Mouse (Mus musculus): Measurements from ENCODE around the gene Rwdd2b. TPM values are rescaled to one million over a fixed set of nuclear protein-coding genes. Genes with fewer than 3 reads are reported as not detected.

Rwdd2b gene
- polyA plus RNA-seq, 1 experiment, result 3.2 TPM

DNA sequence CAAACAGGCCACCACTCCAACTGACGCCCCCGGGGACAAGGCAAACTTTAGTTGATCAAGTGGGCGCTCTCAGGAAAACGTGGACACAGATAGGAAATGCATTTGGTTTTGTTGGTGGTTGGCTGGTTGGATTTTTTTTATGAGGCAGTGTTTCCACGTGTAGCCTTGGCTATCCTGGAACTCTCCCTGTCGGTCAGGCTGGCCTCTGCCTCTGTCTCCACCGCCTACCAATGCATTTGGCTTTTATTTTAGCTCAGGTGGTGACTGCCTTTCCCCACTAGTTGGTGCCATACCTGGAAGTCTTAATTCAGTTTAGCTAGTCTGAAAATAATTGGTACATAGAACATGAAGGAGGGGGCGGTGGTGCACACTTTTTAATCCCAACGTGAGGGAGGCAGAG, 716 bp upstream of the Rwdd2b start:
- H3K27me3 ChIP-seq (ENCODE audit: control insufficient read depth, insufficient read depth, low read length), result no peaks in the 10 kb centered on the region
- no peak overlapping the region for H3K27ac ChIP-seq (ENCODE audit: control insufficient read depth, insufficient read depth, low read depth, low read length)
- no peak for TF ChIP-seq POLR2A (IDR thresholded peaks at IDR 0.05; ENCODE audit: control insufficient read depth, low read depth, low read length)
- no peak for TF ChIP-seq CTCF (IDR thresholded peaks at IDR 0.05; ENCODE audit: control insufficient read depth, insufficient read depth, insufficient replicate concordance, low read depth, low read length)
- H3K36me3 ChIP-seq (ENCODE audit: control insufficient read depth, insufficient read depth, low read length), result no peaks in the 10 kb centered on the region
- peaks cover 11% of the 10 kb centered on the region for H3K4me1 ChIP-seq (ENCODE audit: control insufficient read depth, insufficient read depth, low read length)
- H3K4me3 ChIP-seq (ENCODE audit: control insufficient read depth, low read depth, low read length), result peak overlapping the region; percentile 100

GRCm38 (mm10) chr16:87438697-87439096, 1.7 kb downstream of the Rwdd2b start:
- no peaks in the 10 kb centered on the region for H3K27me3 ChIP-seq (ENCODE audit: control insufficient read depth, insufficient read depth, low read length)
- peaks cover 13% of the 10 kb centered on the region for H3K4me1 ChIP-seq (ENCODE audit: control insufficient read depth, insufficient read depth, low read length)
- no peak overlapping the region for H3K27ac ChIP-seq (ENCODE audit: control insufficient read depth, insufficient read depth, low read depth, low read length)
- no peak overlapping the region for H3K4me3 ChIP-seq (ENCODE audit: control insufficient read depth, low read depth, low read length)
- no peak for TF ChIP-seq CTCF (IDR thresholded peaks at IDR 0.05; ENCODE audit: control insufficient read depth, insufficient read depth, insufficient replicate concordance, low read depth, low read length)
- TF ChIP-seq POLR2A (IDR thresholded peaks at IDR 0.05; ENCODE audit: control insufficient read depth, low read depth, low read length), result no peak
- H3K36me3 ChIP-seq (ENCODE audit: control insufficient read depth, insufficient read depth, low read length), result no peaks in the 10 kb centered on the region

DNA sequence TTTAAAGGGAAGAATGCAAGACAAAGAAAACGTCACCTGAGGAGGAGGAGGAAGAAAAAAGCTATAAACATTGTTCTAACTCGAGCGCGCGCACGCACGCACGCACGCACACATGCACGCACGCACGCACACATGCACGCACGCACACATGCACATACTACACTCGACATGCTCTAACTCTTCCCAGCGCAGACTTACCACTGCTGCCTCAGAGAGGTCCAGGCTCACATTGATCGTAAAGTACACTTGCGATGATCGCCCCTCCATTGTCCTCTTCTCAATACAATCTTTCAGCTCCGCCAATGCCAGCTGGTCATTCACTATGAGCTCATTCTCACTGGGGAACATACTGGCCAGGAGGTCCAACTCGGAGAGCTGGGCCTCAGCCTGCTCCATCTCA, 3.3 kb downstream of the Rwdd2b start:
- TF ChIP-seq POLR2A (IDR thresholded peaks at IDR 0.05; ENCODE audit: control insufficient read depth, low read depth, low read length) (no peak), CTCF (IDR thresholded peaks at IDR 0.05; ENCODE audit: control insufficient read depth, insufficient read depth, insufficient replicate concordance, low read depth, low read length) (no peak)
- peak overlapping the region; percentile 7; the same call in 1 of the 2 replicates for H3K4me3 ChIP-seq (ENCODE audit: control insufficient read depth, low read depth, low read length)

DNA sequence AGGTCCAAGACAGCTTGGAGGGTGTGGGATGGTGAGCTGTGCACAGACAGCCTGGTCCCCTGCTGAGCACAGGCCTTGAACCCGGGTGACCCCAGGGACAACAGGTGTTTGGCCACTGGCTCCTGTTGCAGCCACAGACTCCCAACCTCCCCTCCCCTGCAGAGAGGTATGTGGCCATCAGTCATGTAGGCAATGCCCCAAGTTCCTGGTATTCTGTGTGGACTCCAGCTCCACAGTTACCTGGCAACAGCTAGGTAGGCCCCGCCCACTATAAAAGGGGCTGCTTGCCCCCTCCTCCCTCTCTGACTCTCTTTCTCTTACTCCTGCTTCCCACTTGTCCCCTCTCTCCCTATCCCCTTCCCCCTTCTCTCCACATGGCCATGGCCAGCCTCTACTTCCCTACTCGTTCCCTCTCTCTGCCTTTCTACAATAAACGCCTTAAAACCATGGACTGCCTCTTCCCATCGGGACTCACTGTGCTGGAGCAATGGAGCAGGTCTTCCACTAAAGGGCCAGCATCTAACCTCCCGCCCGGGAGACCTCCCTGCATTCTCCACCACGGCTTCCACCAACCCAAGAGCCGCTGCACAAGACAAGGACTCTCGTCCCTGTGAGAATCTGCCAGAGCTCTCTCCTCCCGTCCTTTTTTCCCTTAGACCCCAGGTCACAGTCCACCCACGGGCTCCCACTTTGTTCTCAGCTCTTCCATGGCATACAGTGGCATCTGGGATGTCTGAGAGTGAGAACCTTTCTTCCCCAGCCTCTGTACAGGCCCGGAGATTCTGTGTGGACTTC, 4.8 kb downstream of the Rwdd2b start:
- TF ChIP-seq POLR2A (IDR thresholded peaks at IDR 0.05; ENCODE audit: control insufficient read depth, low read depth, low read length) (0 out of 2 replicates have a peak, but pooled peaks have one; percentile 11), CTCF (IDR thresholded peaks at IDR 0.05; ENCODE audit: control insufficient read depth, insufficient read depth, insufficient replicate concordance, low read depth, low read length) (no peak)
- H3K4me3 ChIP-seq (ENCODE audit: control insufficient read depth, low read depth, low read length), result peak overlapping the region; percentile 56
- no peaks in the 10 kb centered on the region for H3K27me3 ChIP-seq (ENCODE audit: control insufficient read depth, insufficient read depth, low read length)
- H3K36me3 ChIP-seq (ENCODE audit: control insufficient read depth, insufficient read depth, low read length), result no peaks in the 10 kb centered on the region
- H3K4me1 ChIP-seq (ENCODE audit: control insufficient read depth, insufficient read depth, low read length), result peaks cover 7% of the 10 kb centered on the region
- no peak overlapping the region for H3K27ac ChIP-seq (ENCODE audit: control insufficient read depth, insufficient read depth, low read depth, low read length)

More for the DNA sequence above, 3.3 kb downstream of the Rwdd2b start:
- H3K36me3 ChIP-seq (ENCODE audit: control insufficient read depth, insufficient read depth, low read length), result no peaks in the 10 kb centered on the region
- peaks cover 13% of the 10 kb centered on the region for H3K4me1 ChIP-seq (ENCODE audit: control insufficient read depth, insufficient read depth, low read length)
- H3K27ac ChIP-seq (ENCODE audit: control insufficient read depth, insufficient read depth, low read depth, low read length), result no peak overlapping the region
- H3K27me3 ChIP-seq (ENCODE audit: control insufficient read depth, insufficient read depth, low read length), result no peaks in the 10 kb centered on the region

DNA sequence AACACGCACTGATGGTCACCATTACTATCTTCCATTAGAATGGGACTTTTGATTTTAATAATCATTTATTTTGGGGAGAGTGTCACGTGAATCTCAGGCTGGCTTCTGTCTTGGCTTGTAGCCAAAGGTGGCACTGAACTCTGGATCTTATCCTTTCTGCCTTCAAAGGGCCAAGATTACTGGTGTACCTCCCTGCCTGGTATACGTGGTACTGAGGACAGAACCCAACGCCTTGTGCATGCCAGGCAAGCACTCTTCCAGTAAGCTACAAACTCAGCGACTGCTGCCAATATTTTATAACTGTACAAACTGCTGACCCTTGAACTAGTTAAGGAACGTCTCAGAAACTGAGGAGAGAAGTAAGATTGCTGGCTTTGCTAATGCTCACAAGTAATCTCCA, 5.4 kb downstream of the Rwdd2b start:
- H3K27ac ChIP-seq (ENCODE audit: control insufficient read depth, insufficient read depth, low read depth, low read length), result no peak overlapping the region
- peaks cover 5% of the 10 kb centered on the region for H3K4me1 ChIP-seq (ENCODE audit: control insufficient read depth, insufficient read depth, low read length)
- TF ChIP-seq CTCF (IDR thresholded peaks at IDR 0.05; ENCODE audit: control insufficient read depth, insufficient read depth, insufficient replicate concordance, low read depth, low read length), result no peak
- no peak for TF ChIP-seq POLR2A (IDR thresholded peaks at IDR 0.05; ENCODE audit: control insufficient read depth, low read depth, low read length)
- no peak overlapping the region for H3K4me3 ChIP-seq (ENCODE audit: control insufficient read depth, low read depth, low read length)
- H3K27me3 ChIP-seq (ENCODE audit: control insufficient read depth, insufficient read depth, low read length), result no peaks in the 10 kb centered on the region
- no peaks in the 10 kb centered on the region for H3K36me3 ChIP-seq (ENCODE audit: control insufficient read depth, insufficient read depth, low read length)

DNA sequence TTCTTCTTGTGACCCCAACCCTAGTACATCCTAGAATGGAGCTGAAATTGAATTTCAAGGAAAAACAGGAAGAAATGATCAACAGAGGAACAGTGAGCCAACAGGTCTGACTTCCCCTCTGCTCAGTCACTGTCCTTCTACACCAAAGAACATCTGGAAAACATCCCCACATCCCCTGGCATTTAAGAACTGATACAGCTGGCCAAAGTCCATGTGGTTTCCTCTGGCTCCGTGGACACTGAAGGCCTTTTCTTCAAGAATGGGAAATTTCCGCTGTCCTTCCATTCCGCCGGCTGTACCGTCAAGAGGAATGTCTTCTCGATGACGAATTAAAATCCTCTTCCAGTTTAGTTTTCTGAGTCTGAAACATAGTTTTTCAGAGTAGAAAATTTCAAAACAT, 6.1 kb downstream of the Rwdd2b start:
- TF ChIP-seq CTCF (IDR thresholded peaks at IDR 0.05; ENCODE audit: control insufficient read depth, insufficient read depth, insufficient replicate concordance, low read depth, low read length) (no peak), POLR2A (IDR thresholded peaks at IDR 0.05; ENCODE audit: control insufficient read depth, low read depth, low read length) (no peak)
- Histone ChIP-seq H3K27ac (ENCODE audit: control insufficient read depth, insufficient read depth, low read depth, low read length) (no peak overlapping the region), H3K27me3 (ENCODE audit: control insufficient read depth, insufficient read depth, low read length) (no peaks in the 10 kb centered on the region), H3K36me3 (ENCODE audit: control insufficient read depth, insufficient read depth, low read length) (no peaks in the 10 kb centered on the region), H3K4me3 (ENCODE audit: control insufficient read depth, low read depth, low read length) (no peak overlapping the region), H3K4me1 (ENCODE audit: control insufficient read depth, insufficient read depth, low read length) (peaks cover 5% of the 10 kb centered on the region)

DNA sequence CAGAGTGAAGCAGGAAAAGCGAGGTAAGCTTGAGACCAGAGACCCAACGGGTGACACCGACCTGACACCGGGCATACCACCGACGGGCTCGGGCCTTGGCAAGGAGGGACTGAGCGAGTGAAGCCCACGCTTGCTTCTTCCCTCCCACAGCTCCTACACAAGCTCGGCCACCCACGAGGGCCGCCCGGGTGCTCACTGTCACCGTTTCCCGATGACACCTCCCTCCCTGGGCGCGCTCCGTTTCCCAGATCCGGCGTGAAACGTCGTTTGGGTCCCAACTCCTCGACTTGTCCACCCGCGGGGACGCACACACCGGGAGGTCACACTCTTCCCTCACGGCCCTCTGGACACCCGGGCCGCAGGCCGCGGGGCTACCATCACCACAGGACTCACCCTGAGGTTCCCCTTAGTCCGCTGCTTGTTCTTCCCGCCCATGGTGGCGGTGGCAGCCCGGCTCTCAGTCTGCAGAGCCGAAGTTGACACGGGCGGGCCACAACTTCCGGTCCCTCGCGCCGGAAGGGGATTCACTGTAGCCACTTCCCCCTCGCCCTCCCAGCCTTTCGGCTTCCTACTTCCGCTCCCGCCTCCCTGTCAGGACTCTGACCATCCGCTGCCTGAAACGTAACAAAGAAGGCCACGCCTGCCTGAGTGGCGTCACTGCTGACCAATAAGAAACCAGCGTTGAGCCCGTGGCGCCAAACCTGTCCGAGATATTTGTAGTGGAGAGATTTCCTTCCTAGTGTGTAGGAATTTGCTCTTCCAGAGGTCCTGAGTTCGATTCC, 8.1 kb downstream of the Rwdd2b start, which contains the start of gene Ltn1:
Gene Ltn1, minus strand, starts transcription at position 580 of the 782 bp plus-strand sequence.
- H3K27ac ChIP-seq (ENCODE audit: control insufficient read depth, insufficient read depth, low read depth, low read length), result peak within 1 kb of the TSS; percentile 83
- no peaks in the 10 kb centered on the region for H3K36me3 ChIP-seq (ENCODE audit: control insufficient read depth, insufficient read depth, low read length)
- peaks cover 5% of the 10 kb centered on the region for H3K4me1 ChIP-seq (ENCODE audit: control insufficient read depth, insufficient read depth, low read length)
- TF ChIP-seq POLR2A (IDR thresholded peaks at IDR 0.05; ENCODE audit: control insufficient read depth, low read depth, low read length) (peak; percentile 53; the same call in 1 of the 2 replicates), CTCF (IDR thresholded peaks at IDR 0.05; ENCODE audit: control insufficient read depth, insufficient read depth, insufficient replicate concordance, low read depth, low read length) (no peak)
- H3K4me3 ChIP-seq (ENCODE audit: control insufficient read depth, low read depth, low read length), result peak within 1 kb of the TSS; percentile 89
- no peaks in the 10 kb centered on the region for H3K27me3 ChIP-seq (ENCODE audit: control insufficient read depth, insufficient read depth, low read length)

Data from testis, adult 2 months (tissue).